Mouse (Mus musculus): ENCODE data around the gene Olfr979. TPM values are rescaled to one million over a fixed set of nuclear protein-coding genes. Genes with fewer than 3 reads are reported as not detected.

The Olfr979 gene
- polyA plus RNA-seq (2012), result not detected in 2 replicates

GRCm38 (mm10) chr9:40003365-40003764 lies at the start of gene Olfr979:
Gene Olfr979 (minus strand): TSS chr9:40003465.

GRCm38 (mm10) chr9:40021164-40021563 lies 17.9 kb upstream of the Olfr979 start, which contains the start of gene Olfr981:
Gene Olfr981 (plus strand): TSS chr9:40021464.

GRCm38 (mm10) chr9:40009482-40009881 lies 6.2 kb upstream of the Olfr979 start, which contains the start of gene Olfr980:
Gene Olfr980 (minus strand): TSS chr9:40009582.

GRCm38 (mm10) chr9:39991813-39992212 lies 11.5 kb downstream of the Olfr979 start, which contains the start of gene Olfr978:
Gene Olfr978 (plus strand): TSS chr9:39992113.

GRCm38 (mm10) chr9:39961033-39961432 lies 42.2 kb downstream of the Olfr979 start, which contains the start of gene Olfr976:
Gene Olfr976 (minus strand): TSS chr9:39961133.

GRCm38 (mm10) chr9:39951946-39952345 lies 51.3 kb downstream of the Olfr979 start, which contains the start of gene Olfr975:
Gene Olfr975 (minus strand): TSS chr9:39952046.

Other genes starting within 250 kb of the Olfr979 start
- gene Olfr968, start 220.2 kb downstream of the Olfr979 start, polyA plus RNA-seq (2012), result not detected in 2 replicates
- gene Olfr969, start 212.5 kb downstream of the Olfr979 start, polyA plus RNA-seq (2012), result not detected in 2 replicates
- not detected in 2 replicates for gene Olfr970, start 194.6 kb downstream of the Olfr979 start, polyA plus RNA-seq (2012)
- not detected in 2 replicates for gene Olfr971, start 166.6 kb downstream of the Olfr979 start, polyA plus RNA-seq (2012)
- not detected in 2 replicates for gene Olfr972, start 137.0 kb downstream of the Olfr979 start, polyA plus RNA-seq (2012)
- not detected in 2 replicates for gene Olfr229, start 96.1 kb downstream of the Olfr979 start, polyA plus RNA-seq (2012)
- gene Olfr974, start 66.0 kb downstream of the Olfr979 start, polyA plus RNA-seq (2012), result not detected in 2 replicates
- not detected in 2 replicates for gene Olfr975, start 51.4 kb downstream of the Olfr979 start, polyA plus RNA-seq (2012)
- not detected in 2 replicates for gene Olfr976, start 42.3 kb downstream of the Olfr979 start, polyA plus RNA-seq (2012)
- not detected in 2 replicates for gene Olfr978, start 11.4 kb downstream of the Olfr979 start, polyA plus RNA-seq (2012)
- gene Olfr980, start 6.1 kb upstream of the Olfr979 start, polyA plus RNA-seq (2012), result not detected in 2 replicates
- gene Olfr981, start 18.0 kb upstream of the Olfr979 start, polyA plus RNA-seq (2012), result not detected in 2 replicates
- not detected in 2 replicates for gene Olfr982, start 70.4 kb upstream of the Olfr979 start, polyA plus RNA-seq (2012)
- not detected in 2 replicates for gene Olfr983, start 90.1 kb upstream of the Olfr979 start, polyA plus RNA-seq (2012)
- gene Olfr984, start 110.7 kb upstream of the Olfr979 start, polyA plus RNA-seq (2012), result not detected in 2 replicates
- not detected in 2 replicates for gene Olfr985, start 126.7 kb upstream of the Olfr979 start, polyA plus RNA-seq (2012)
- not detected in 2 replicates for gene Tmem225, start 144.7 kb upstream of the Olfr979 start, polyA plus RNA-seq (2012)
- gene Olfr986, start 177.5 kb upstream of the Olfr979 start, polyA plus RNA-seq (2012), result not detected in 2 replicates
- 0.73 and 1.2 TPM in 2 replicates for gene Zfp202, start 188.9 kb upstream of the Olfr979 start, polyA plus RNA-seq (2012)

Measured in megakaryocyte-erythroid progenitor cell, adult 5 weeks (primary cell).